ENCODE assay signal across 22 mouse cellular contexts in the genomic region with DNA sequence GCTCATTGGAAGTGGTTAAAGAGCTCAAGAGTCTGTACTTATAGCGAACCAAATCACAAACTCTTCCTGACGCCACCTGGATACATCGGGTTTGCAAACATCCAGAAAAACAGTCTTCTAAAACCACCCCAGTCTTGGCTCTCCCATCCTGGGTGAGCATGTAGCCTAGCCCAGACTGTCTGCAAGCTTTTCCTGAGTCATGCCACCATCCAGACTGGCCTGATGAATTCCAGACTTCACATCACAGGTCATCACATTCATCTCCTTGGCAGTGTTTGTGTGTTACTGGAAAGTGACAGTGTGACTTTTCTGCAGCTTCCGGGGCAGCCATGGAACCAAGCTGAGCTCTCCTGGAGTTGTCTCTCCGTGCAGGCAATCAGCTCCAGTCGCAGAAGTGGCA.
"Had no signal": no experiment of that assay in that cellular context is flagged by ENCODE, and none has a peak within 500 bp of the region (broad histone marks: within the 10 kb centered on the region; RNA-seq: fewer than 3 reads in every experiment).

No protein-coding gene starts in this region.

- H3K4me2 ChIP-seq: limb, embryonic 12.5 days; limb, embryonic 15.5 days; liver, embryonic 11.5 days; lung, embryonic 14.5 days; midbrain, embryonic 12.5 days; midbrain, embryonic 15.5 days; neural tube, embryonic 12.5 days; neural tube, embryonic 15.5 days had no signal

- H3K9me3 ChIP-seq: limb, embryonic 15.5 days; midbrain, embryonic 15.5 days; neural tube, embryonic 15.5 days had no signal

- H3K4me3 ChIP-seq: layer of hippocampus, adult 2 months; left cerebral cortex, adult 2 months; limb, embryonic 12.5 days; limb, embryonic 15.5 days; midbrain, embryonic 12.5 days; midbrain, embryonic 15.5 days; neural tube, embryonic 12.5 days; neural tube, embryonic 15.5 days had no signal

- ATAC-seq: liver, postnatal 0 days; lung, postnatal 0 days; midbrain, embryonic 15.5 days had no signal

- H3K9ac ChIP-seq: limb, embryonic 12.5 days; limb, embryonic 15.5 days; liver, embryonic 14.5 days; liver, postnatal 0 days; lung, embryonic 14.5 days; midbrain, embryonic 12.5 days; midbrain, embryonic 15.5 days; neural tube, embryonic 12.5 days; neural tube, embryonic 15.5 days had no signal

- H3K27me3 ChIP-seq: limb, embryonic 12.5 days; limb, embryonic 15.5 days; midbrain, embryonic 15.5 days; neural tube, embryonic 12.5 days; neural tube, embryonic 15.5 days had no signal

- DNase-seq: layer of hippocampus, adult 9-11 months; liver, postnatal 0 days; right cerebral cortex, adult 18-20 months; right cerebral cortex, postnatal 14 days; right cerebral cortex, postnatal 4 days; thymus, adult 2 months; thymus, postnatal 14 days had no signal

- H3K36me3 ChIP-seq: limb, embryonic 12.5 days; limb, embryonic 15.5 days; midbrain, embryonic 12.5 days; midbrain, embryonic 15.5 days; neural tube, embryonic 12.5 days; neural tube, embryonic 15.5 days had no signal

- H3K27ac ChIP-seq: kidney, postnatal 0 days; layer of hippocampus, adult 2 months; left cerebral cortex, adult 2 months; limb, embryonic 12.5 days; limb, embryonic 15.5 days; liver, embryonic 14.5 days; macrophage; midbrain, embryonic 12.5 days; midbrain, embryonic 15.5 days; neural tube, embryonic 12.5 days; neural tube, embryonic 15.5 days; stomach, postnatal 0 days had no signal
